Mouse (Mus musculus): Measurements from ENCODE around the gene Prl2c5. TPM values are rescaled to one million over a fixed set of nuclear protein-coding genes. Genes with fewer than 3 reads are reported as not detected.
"Not testable (repeated sequence)": the region's sequence is repeated elsewhere in the genome, so short reads cannot be mapped to it uniquely, and the experiment has no call there.

Gene Prl2c5
- not detected in 2 replicates for polyA plus RNA-seq (2016; fragmentation: Nextera tagmentation; extraction: Ambion mirVana)

- not testable (repeated sequence) for H3K9me3 ChIP-seq (replicated peaks); H3K4me3 ChIP-seq; H3K36me3 ChIP-seq; H3K4me1 ChIP-seq; DNase-seq (ENCODE audit: low spot score); H3K27ac ChIP-seq (replicated peaks); H3K27me3 ChIP-seq (ENCODE audit: low read depth, poor library complexity, severe bottlenecking)
- 75% methylated on average over 2 of the region's 2 CpGs for WGBS
Measured at GRCm38 (mm10) chr13:13182415-13182814, at the start of gene Prl2c5. Gene Prl2c5 (plus strand): TSS chr13:13182715.

GRCm38 (mm10) chr13:13162777-13163485, 19.6 kb upstream of the Prl2c5 start:
- DNase-seq (ENCODE audit: low spot score); H3K27ac ChIP-seq (replicated peaks); H3K36me3 ChIP-seq; H3K9me3 ChIP-seq (replicated peaks); H3K4me1 ChIP-seq; H3K4me3 ChIP-seq; H3K27me3 ChIP-seq (ENCODE audit: low read depth, poor library complexity, severe bottlenecking): not testable (repeated sequence)
- WGBS: 74% methylated on average over 6 of the region's 7 CpGs

- not testable (repeated sequence) for H3K4me1 ChIP-seq; DNase-seq (ENCODE audit: low spot score); H3K9me3 ChIP-seq (replicated peaks); H3K27ac ChIP-seq (replicated peaks); H3K4me3 ChIP-seq; H3K27me3 ChIP-seq (ENCODE audit: low read depth, poor library complexity, severe bottlenecking); H3K36me3 ChIP-seq
- WGBS: 84% methylated on average over 2 of the region's 2 CpGs
Measured at GRCm38 (mm10) chr13:13168631-13169030, 13.9 kb upstream of the Prl2c5 start.

- not testable (repeated sequence) for H3K4me1 ChIP-seq; H3K9me3 ChIP-seq (replicated peaks); H3K27me3 ChIP-seq (ENCODE audit: low read depth, poor library complexity, severe bottlenecking); H3K36me3 ChIP-seq; H3K4me3 ChIP-seq; H3K27ac ChIP-seq (replicated peaks); DNase-seq (ENCODE audit: low spot score)
- 77% methylated on average over 1 of the region's 1 CpGs for WGBS
Measured at GRCm38 (mm10) chr13:13173616-13174136, 8.8 kb upstream of the Prl2c5 start.

GRCm38 (mm10) chr13:13175736-13176135, 6.8 kb upstream of the Prl2c5 start:
- not testable (repeated sequence) for DNase-seq (ENCODE audit: low spot score); H3K4me3 ChIP-seq; H3K27me3 ChIP-seq (ENCODE audit: low read depth, poor library complexity, severe bottlenecking); H3K4me1 ChIP-seq; H3K27ac ChIP-seq (replicated peaks); H3K9me3 ChIP-seq (replicated peaks); H3K36me3 ChIP-seq
- 65% methylated on average over 2 of the region's 2 CpGs for WGBS

- H3K9me3 ChIP-seq (replicated peaks); H3K4me3 ChIP-seq; DNase-seq (ENCODE audit: low spot score); H3K36me3 ChIP-seq; H3K4me1 ChIP-seq; H3K27me3 ChIP-seq (ENCODE audit: low read depth, poor library complexity, severe bottlenecking); H3K27ac ChIP-seq (replicated peaks): not testable (repeated sequence)
Measured at GRCm38 (mm10) chr13:13211168-13211567, 28.7 kb downstream of the Prl2c5 start.

GRCm38 (mm10) chr13:13216363-13216762, 33.8 kb downstream of the Prl2c5 start:
- not testable (repeated sequence) for H3K27ac ChIP-seq (replicated peaks); H3K36me3 ChIP-seq; DNase-seq (ENCODE audit: low spot score); H3K9me3 ChIP-seq (replicated peaks); H3K4me3 ChIP-seq; H3K27me3 ChIP-seq (ENCODE audit: low read depth, poor library complexity, severe bottlenecking); H3K4me1 ChIP-seq
- 93% methylated on average over 2 of the region's 2 CpGs for WGBS

GRCm38 (mm10) chr13:13220231-13220630, 37.7 kb downstream of the Prl2c5 start:
- not testable (repeated sequence) for H3K9me3 ChIP-seq (replicated peaks); H3K36me3 ChIP-seq; H3K4me1 ChIP-seq; DNase-seq (ENCODE audit: low spot score); H3K4me3 ChIP-seq; H3K27ac ChIP-seq (replicated peaks); H3K27me3 ChIP-seq (ENCODE audit: low read depth, poor library complexity, severe bottlenecking)
- 71% methylated on average over 5 of the region's 5 CpGs for WGBS

- WGBS: 3% methylated on average over 1 of the region's 1 CpGs
- not testable (repeated sequence) for DNase-seq (ENCODE audit: low spot score); H3K27ac ChIP-seq (replicated peaks); H3K27me3 ChIP-seq (ENCODE audit: low read depth, poor library complexity, severe bottlenecking); H3K36me3 ChIP-seq; H3K9me3 ChIP-seq (replicated peaks); H3K4me3 ChIP-seq; H3K4me1 ChIP-seq
Measured at GRCm38 (mm10) chr13:13237456-13237855, 54.9 kb downstream of the Prl2c5 start.

Other genes starting within 250 kb of the Prl2c5 start
- gene Prl2c2, start 177.3 kb upstream of the Prl2c5 start, polyA plus RNA-seq (2016; fragmentation: Nextera tagmentation; extraction: Ambion mirVana): not detected in 2 replicates
- 24.0 and 27.5 TPM in 2 replicates for gene Gpr137b, start 211.3 kb downstream of the Prl2c5 start, polyA plus RNA-seq (2016; fragmentation: Nextera tagmentation; extraction: Ambion mirVana)

All from midbrain, embryonic 10.5 days (tissue).